Mouse (Mus musculus): ENCODE measurements around the gene Frmd4a. TPM values are rescaled to one million over a fixed set of nuclear protein-coding genes. Genes with fewer than 3 reads are reported as not detected.
A peak's percentile ranks its signal among the peaks of the same experiment; 100 is the strongest.

Frmd4a gene
- polyA plus RNA-seq, 1 experiment from 2014 or later: 13.7 TPM

DNA sequence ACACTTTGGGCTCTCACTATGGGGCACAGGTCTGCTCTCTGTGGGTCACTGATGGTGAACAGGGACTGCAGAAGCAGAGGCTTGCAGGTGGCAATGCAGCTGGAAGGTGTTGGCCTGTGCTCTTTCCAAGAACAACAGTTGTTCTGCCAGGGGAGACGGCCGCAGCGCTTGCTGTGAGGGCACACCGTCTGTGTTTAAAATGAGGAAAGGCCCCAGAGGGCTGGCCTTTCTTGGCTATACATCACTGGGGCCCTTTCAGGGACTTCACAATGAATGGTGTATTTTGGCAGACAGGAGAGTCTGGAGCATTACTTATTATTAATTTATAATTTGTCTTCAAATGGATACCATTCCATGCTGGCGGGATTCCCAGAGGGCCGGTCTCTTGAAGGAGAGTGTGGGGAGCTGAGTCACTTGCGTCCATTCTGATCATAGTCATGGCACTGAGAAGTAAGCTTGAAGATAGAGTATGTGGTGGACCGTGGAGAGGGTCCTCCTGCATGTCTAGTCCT lies 268.9 kb downstream of the Frmd4a start:
- H3K4me3 ChIP-seq (ENCODE audit: low read length): no peak overlapping the region
- H3K27ac ChIP-seq (ENCODE audit: low read length): no peak overlapping the region
- peaks cover 11% of the 10 kb centered on the region for H3K4me1 ChIP-seq (ENCODE audit: control insufficient read depth, insufficient read depth, low read length)
- ATAC-seq: peak; percentile 66
- no peak overlapping the region for H3K9ac ChIP-seq (ENCODE audit: low read depth, low read length)
- no peak overlapping the region for H3K4me2 ChIP-seq (ENCODE audit: low read depth, low read length)
- WGBS: 29% methylated on average over 8 of the region's 8 CpGs
- no peaks in the 10 kb centered on the region for H3K27me3 ChIP-seq (replicated peaks; ENCODE audit: control insufficient read depth, insufficient read depth, low read length)
- no peaks in the 10 kb centered on the region for H3K9me3 ChIP-seq (ENCODE audit: control insufficient read depth, low read length)
- H3K36me3 ChIP-seq (ENCODE audit: control insufficient read depth, insufficient read depth, low read length): no peaks in the 10 kb centered on the region

DNA sequence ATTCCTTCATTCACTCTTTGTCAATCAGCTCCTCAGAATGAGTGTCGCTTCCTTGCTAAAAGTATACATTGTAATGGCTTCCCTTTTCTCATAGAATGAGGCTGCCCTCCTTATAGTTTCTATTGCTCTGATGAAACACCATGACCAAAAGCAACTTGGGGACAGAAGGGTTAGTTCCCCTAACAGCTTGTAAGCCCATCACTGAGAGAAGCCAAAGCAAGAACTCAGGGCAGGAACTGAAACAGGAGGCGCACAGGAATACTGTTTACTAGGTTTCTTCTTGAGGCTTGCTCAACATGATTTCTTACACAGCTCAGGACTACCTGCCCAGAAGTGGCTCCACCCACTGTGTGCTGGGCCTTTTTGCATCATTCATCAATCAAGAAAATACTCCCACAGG lies 273.0 kb downstream of the Frmd4a start:
- 97% methylated on average over 2 of the region's 2 CpGs for WGBS
- no peak overlapping the region for H3K9ac ChIP-seq (ENCODE audit: low read depth, low read length)
- no peaks in the 10 kb centered on the region for H3K27me3 ChIP-seq (replicated peaks; ENCODE audit: control insufficient read depth, insufficient read depth, low read length)
- H3K4me2 ChIP-seq (ENCODE audit: low read depth, low read length): no peak overlapping the region
- H3K27ac ChIP-seq (ENCODE audit: low read length): no peak overlapping the region
- no peak for ATAC-seq
- H3K4me3 ChIP-seq (ENCODE audit: low read length): no peak overlapping the region
- no peaks in the 10 kb centered on the region for H3K9me3 ChIP-seq (ENCODE audit: control insufficient read depth, low read length)
- H3K36me3 ChIP-seq (ENCODE audit: control insufficient read depth, insufficient read depth, low read length): no peaks in the 10 kb centered on the region
- H3K4me1 ChIP-seq (ENCODE audit: control insufficient read depth, insufficient read depth, low read length): peaks cover 11% of the 10 kb centered on the region

DNA sequence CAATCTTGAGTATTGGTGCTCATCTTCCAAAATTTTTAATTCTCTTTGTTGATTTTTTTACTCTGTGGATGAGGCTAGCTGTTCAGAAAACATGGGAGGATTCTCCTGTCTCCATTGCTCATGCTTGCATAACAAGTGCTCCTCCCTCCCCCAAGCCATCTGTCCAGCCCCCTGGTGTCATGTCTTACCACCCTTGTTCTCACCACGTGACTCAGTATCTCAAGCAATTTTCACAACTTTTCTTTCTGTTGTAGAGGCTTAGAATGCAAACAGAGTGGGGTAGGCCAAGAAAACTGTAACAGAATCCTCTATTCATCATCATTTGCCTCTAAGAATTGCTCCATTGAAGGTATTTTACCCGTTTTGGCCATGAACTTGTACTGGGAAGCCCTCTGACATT lies 273.6 kb downstream of the Frmd4a start:
- Histone ChIP-seq H3K27me3 (replicated peaks; ENCODE audit: control insufficient read depth, insufficient read depth, low read length) (no peaks in the 10 kb centered on the region), H3K9ac (ENCODE audit: low read depth, low read length) (no peak overlapping the region), H3K4me1 (ENCODE audit: control insufficient read depth, insufficient read depth, low read length) (peaks cover 11% of the 10 kb centered on the region), H3K4me3 (ENCODE audit: low read length) (no peak overlapping the region), H3K4me2 (ENCODE audit: low read depth, low read length) (no peak overlapping the region), H3K9me3 (ENCODE audit: control insufficient read depth, low read length) (no peaks in the 10 kb centered on the region), H3K27ac (ENCODE audit: low read length) (no peak overlapping the region), H3K36me3 (ENCODE audit: control insufficient read depth, insufficient read depth, low read length) (no peaks in the 10 kb centered on the region)
- no peak for ATAC-seq
- WGBS: 65% methylated on average over 2 of the region's 2 CpGs

- 72% methylated on average over 3 of the region's 3 CpGs for WGBS
Observed at GRCm38 (mm10) chr2:4291671-4292070, 274.2 kb downstream of the Frmd4a start.

GRCm38 (mm10) chr2:4293726-4294125 lies 276.2 kb downstream of the Frmd4a start:
- 95% methylated on average over 1 of the region's 1 CpGs for WGBS
- Histone ChIP-seq H3K27me3 (replicated peaks; ENCODE audit: control insufficient read depth, insufficient read depth, low read length) (no peaks in the 10 kb centered on the region), H3K9ac (ENCODE audit: low read depth, low read length) (no peak overlapping the region), H3K4me1 (ENCODE audit: control insufficient read depth, insufficient read depth, low read length) (peaks cover 11% of the 10 kb centered on the region; the same call in 1 of the 2 replicates), H3K4me3 (ENCODE audit: low read length) (no peak overlapping the region), H3K36me3 (ENCODE audit: control insufficient read depth, insufficient read depth, low read length) (no peaks in the 10 kb centered on the region), H3K9me3 (ENCODE audit: control insufficient read depth, low read length) (no peaks in the 10 kb centered on the region), H3K27ac (ENCODE audit: low read length) (no peak overlapping the region), H3K4me2 (ENCODE audit: low read depth, low read length) (no peak overlapping the region)
- ATAC-seq: no peak

More at GRCm38 (mm10) chr2:4291671-4292070, 274.2 kb downstream of the Frmd4a start:
- Histone ChIP-seq H3K9me3 (ENCODE audit: control insufficient read depth, low read length) (no peaks in the 10 kb centered on the region), H3K4me2 (ENCODE audit: low read depth, low read length) (no peak overlapping the region), H3K9ac (ENCODE audit: low read depth, low read length) (no peak overlapping the region), H3K27ac (ENCODE audit: low read length) (no peak overlapping the region), H3K4me3 (ENCODE audit: low read length) (no peak overlapping the region), H3K36me3 (ENCODE audit: control insufficient read depth, insufficient read depth, low read length) (no peaks in the 10 kb centered on the region), H3K4me1 (ENCODE audit: control insufficient read depth, insufficient read depth, low read length) (peaks cover 6% of the 10 kb centered on the region; the same call in 1 of the 2 replicates), H3K27me3 (replicated peaks; ENCODE audit: control insufficient read depth, insufficient read depth, low read length) (no peaks in the 10 kb centered on the region)
- no peak for ATAC-seq

DNA sequence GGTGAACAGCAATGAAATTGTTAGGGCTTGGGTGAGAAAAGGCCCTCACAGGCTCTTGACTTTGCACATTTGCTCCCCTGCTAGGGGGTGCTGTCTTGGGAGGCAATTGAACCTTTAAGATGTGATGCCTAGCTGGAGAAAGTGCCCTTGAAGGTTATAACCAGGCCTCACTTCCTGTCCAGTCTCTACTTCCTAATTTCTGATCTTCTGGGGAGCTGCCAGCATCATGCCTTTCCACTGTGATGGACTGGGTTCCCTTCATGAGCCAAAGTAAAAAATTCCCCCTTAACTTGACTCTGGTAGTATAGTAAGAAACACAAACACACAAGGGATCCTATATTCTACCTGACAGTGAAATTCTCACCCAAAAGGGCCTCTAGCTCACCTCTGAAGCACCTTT lies 278.1 kb downstream of the Frmd4a start:
- no peak overlapping the region for H3K4me3 ChIP-seq (ENCODE audit: low read length)
- H3K4me1 ChIP-seq (ENCODE audit: control insufficient read depth, insufficient read depth, low read length): peaks cover 23% of the 10 kb centered on the region
- H3K9ac ChIP-seq (ENCODE audit: low read depth, low read length): no peak overlapping the region
- H3K27me3 ChIP-seq (replicated peaks; ENCODE audit: control insufficient read depth, insufficient read depth, low read length): no peaks in the 10 kb centered on the region
- no peak for ATAC-seq
- no peaks in the 10 kb centered on the region for H3K36me3 ChIP-seq (ENCODE audit: control insufficient read depth, insufficient read depth, low read length)
- H3K27ac ChIP-seq (ENCODE audit: low read length): no peak overlapping the region
- H3K9me3 ChIP-seq (ENCODE audit: control insufficient read depth, low read length): no peaks in the 10 kb centered on the region
- no peak overlapping the region for H3K4me2 ChIP-seq (ENCODE audit: low read depth, low read length)

- no peak for ATAC-seq
- H3K4me1 ChIP-seq (ENCODE audit: control insufficient read depth, insufficient read depth, low read length): peaks cover 23% of the 10 kb centered on the region
- no peak overlapping the region for H3K27ac ChIP-seq (ENCODE audit: low read length)
- H3K36me3 ChIP-seq (ENCODE audit: control insufficient read depth, insufficient read depth, low read length): no peaks in the 10 kb centered on the region
- H3K27me3 ChIP-seq (replicated peaks; ENCODE audit: control insufficient read depth, insufficient read depth, low read length): no peaks in the 10 kb centered on the region
- 64% methylated on average over 10 of the region's 10 CpGs for WGBS
- no peaks in the 10 kb centered on the region for H3K9me3 ChIP-seq (ENCODE audit: control insufficient read depth, low read length)
- no peak overlapping the region for H3K9ac ChIP-seq (ENCODE audit: low read depth, low read length)
- H3K4me3 ChIP-seq (ENCODE audit: low read length): no peak overlapping the region
- no peak overlapping the region for H3K4me2 ChIP-seq (ENCODE audit: low read depth, low read length)
Observed at GRCm38 (mm10) chr2:4296881-4297280, 279.4 kb downstream of the Frmd4a start.

GRCm38 (mm10) chr2:4298325-4299215 lies 281.1 kb downstream of the Frmd4a start:
- H3K27ac ChIP-seq (ENCODE audit: low read length): peak overlapping the region; percentile 73
- H3K9ac ChIP-seq (ENCODE audit: low read depth, low read length): peak overlapping the region; percentile 15; the same call in 1 of the 2 replicates
- no peak overlapping the region; the same call in 1 of the 2 replicates for H3K4me3 ChIP-seq (ENCODE audit: low read length)
- peak; percentile 72 for ATAC-seq
- H3K4me1 ChIP-seq (ENCODE audit: control insufficient read depth, insufficient read depth, low read length): peaks cover 23% of the 10 kb centered on the region
- H3K4me2 ChIP-seq (ENCODE audit: low read depth, low read length): peak overlapping the region; percentile 23
- 8% methylated on average over 19 of the region's 19 CpGs for WGBS
- no peaks in the 10 kb centered on the region for H3K27me3 ChIP-seq (replicated peaks; ENCODE audit: control insufficient read depth, insufficient read depth, low read length)
- no peaks in the 10 kb centered on the region for H3K9me3 ChIP-seq (ENCODE audit: control insufficient read depth, low read length)
- H3K36me3 ChIP-seq (ENCODE audit: control insufficient read depth, insufficient read depth, low read length): no peaks in the 10 kb centered on the region

DNA sequence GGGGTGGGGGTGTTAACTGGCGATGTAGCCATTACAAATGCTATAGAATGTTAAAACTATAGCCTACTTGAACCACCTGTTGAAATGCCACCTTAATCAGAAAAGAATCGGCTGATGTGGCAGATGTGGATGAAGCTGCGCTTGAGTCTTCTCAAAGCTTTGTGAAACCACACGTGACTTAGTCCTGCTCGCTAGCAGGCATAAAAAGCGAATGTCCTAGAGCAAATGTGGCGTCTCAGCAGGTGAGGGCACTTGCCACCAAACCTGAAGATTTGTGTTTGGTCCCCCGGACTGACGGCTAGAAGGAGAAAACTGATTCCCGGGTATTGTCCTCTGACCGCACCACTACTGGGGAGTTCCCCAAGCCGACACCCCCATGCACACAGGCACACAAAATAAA lies 282.1 kb downstream of the Frmd4a start:
- Histone ChIP-seq H3K4me2 (ENCODE audit: low read depth, low read length) (no peak overlapping the region), H3K9me3 (ENCODE audit: control insufficient read depth, low read length) (no peaks in the 10 kb centered on the region), H3K9ac (ENCODE audit: low read depth, low read length) (no peak overlapping the region), H3K27me3 (replicated peaks; ENCODE audit: control insufficient read depth, insufficient read depth, low read length) (no peaks in the 10 kb centered on the region), H3K4me1 (ENCODE audit: control insufficient read depth, insufficient read depth, low read length) (peaks cover 23% of the 10 kb centered on the region), H3K4me3 (ENCODE audit: low read length) (no peak overlapping the region), H3K36me3 (ENCODE audit: control insufficient read depth, insufficient read depth, low read length) (no peaks in the 10 kb centered on the region), H3K27ac (ENCODE audit: low read length) (peak overlapping the region; percentile 62)
- no peak for ATAC-seq
- WGBS: 65% methylated on average over 12 of the region's 12 CpGs

Data from intestine, embryonic 16.5 days (tissue).